Mouse (Mus musculus) spleen, adult 2 months (tissue): Measurements from ENCODE around the gene Tcf3. TPM values are rescaled to one million over a fixed set of nuclear protein-coding genes. Genes with fewer than 3 reads are reported as not detected.

ENCODE experiments used
- DNase-seq, 2 experiments: peaks; one replicate each; pipeline versions ENCODE4 v3.0.0 to v3.0.0-alpha.2; 2012 to 2021; ENCODE audit warnings: low spot score in 2 of 2, low read depth in 1 of 2
- H3K27ac ChIP-seq: fragments of 200-500 bp; 2 replicates; pipeline ENCODE4 v1.5.1; 2012; ENCODE audit warnings: low read length, inconsistent platforms; ENCODE audit not compliant: insufficient read depth
- H3K27me3 ChIP-seq: fragments of 200-500 bp; 2 replicates; pipeline ENCODE4 v1.6.1; 2012; ENCODE audit warnings: mild to moderate bottlenecking, moderate library complexity, low read length, inconsistent platforms; ENCODE audit not compliant: control insufficient read depth, insufficient read depth
- H3K36me3 ChIP-seq: fragments of 200-500 bp; 2 replicates; pipeline ENCODE4 v1.6.1; 2012; ENCODE audit warnings: mild to moderate bottlenecking, low read length, inconsistent platforms; ENCODE audit not compliant: control insufficient read depth, insufficient read depth
- H3K4me1 ChIP-seq: fragments of 200-500 bp; 2 replicates; pipeline ENCODE4 v1.6.1; 2011; ENCODE audit warnings: inconsistent platforms; ENCODE audit not compliant: control insufficient read depth, insufficient read depth, insufficient read length
- H3K4me3 ChIP-seq: fragments of 200-500 bp; 2 replicates; pipeline ENCODE4 v1.5.1; 2011; ENCODE audit warnings: mild to moderate bottlenecking, inconsistent platforms; ENCODE audit not compliant: insufficient read depth, insufficient read length; ENCODE audit errors: extremely low read depth
- CTCF ChIP-seq: fragments of 200-500 bp; IDR thresholded peaks from 2 replicates; pipeline ENCODE4 v1.5.1; 2011; ENCODE audit warnings: mild to moderate bottlenecking, inconsistent platforms; ENCODE audit not compliant: insufficient read depth, insufficient read length, insufficient replicate concordance; ENCODE audit errors: extremely low read depth
- POLR2A ChIP-seq: fragments of 200-500 bp; IDR thresholded peaks from 2 replicates; pipeline ENCODE4 v1.6.1; 2011; ENCODE audit warnings: low read depth, low read length, inconsistent platforms
- WGBS: fragments of 180-500 bp; shearing (Covaris S2); methylation state at CpG from one replicate; pipeline ENCODE4 v1.1.7; 2018; 5-methylcytosine and 5-hydroxymethylcytosine counted together
- polyA plus RNA-seq: library from polyadenylated mRNA; depleted of rRNA; stranded (reverse); fragments of >200 nt; gene quantifications from 2 replicates; pipeline ENCODE4 v1.2.3, GENCODE M21; 2012

Tcf3 gene
- polyA plus RNA-seq, 1 experiment: 173 TPM

DNA sequence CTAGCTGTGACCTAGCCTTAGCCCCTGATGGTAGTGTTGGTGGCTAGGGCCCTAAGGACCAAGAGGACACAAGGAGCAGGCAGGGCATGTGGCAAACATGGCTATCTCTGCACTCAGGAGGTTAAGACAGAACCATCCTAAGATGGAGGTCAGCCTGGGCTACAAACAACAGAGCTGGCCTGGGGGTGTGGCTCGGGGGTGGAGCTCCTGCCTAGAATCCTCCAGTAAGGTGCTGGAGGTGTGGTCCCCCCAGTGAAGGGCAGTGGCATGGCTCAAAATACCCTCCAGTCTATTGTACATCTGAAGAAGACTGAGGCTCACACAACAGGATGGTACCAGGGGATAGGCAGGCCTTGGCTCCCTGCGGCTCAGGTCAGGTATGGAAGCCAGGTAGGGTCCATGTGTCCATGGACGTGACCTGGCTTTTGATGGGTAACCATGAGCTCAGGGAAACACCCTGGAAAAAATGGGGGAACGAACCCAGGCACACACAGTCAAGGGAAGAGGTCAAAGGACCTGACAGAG is 49.3 kb downstream of the Tcf3 start:
- Histone ChIP-seq H3K27me3 (peaks cover 8% of the 10 kb centered on the region), H3K4me3 (no peak overlapping the region), H3K27ac (no peak overlapping the region), H3K4me1 (peaks cover 26% of the 10 kb centered on the region), H3K36me3 (peaks cover 13% of the 10 kb centered on the region)
- TF ChIP-seq POLR2A: no peak
- TF ChIP-seq CTCF: no peak
- WGBS: 90% methylated on average over 4 of the region's 4 CpGs
- no peak for DNase-seq

GRCm38 (mm10) chr10:80383431-80383830 is 50.0 kb downstream of the Tcf3 start:
- peaks cover 8% of the 10 kb centered on the region for H3K27me3 ChIP-seq
- H3K36me3 ChIP-seq: peaks cover 13% of the 10 kb centered on the region
- 84% methylated on average over 4 of the region's 4 CpGs for WGBS
- DNase-seq: no peak
- TF ChIP-seq POLR2A: no peak
- TF ChIP-seq CTCF: no peak
- peaks cover 25% of the 10 kb centered on the region for H3K4me1 ChIP-seq
- no peak overlapping the region for H3K4me3 ChIP-seq
- H3K27ac ChIP-seq: no peak overlapping the region

DNA sequence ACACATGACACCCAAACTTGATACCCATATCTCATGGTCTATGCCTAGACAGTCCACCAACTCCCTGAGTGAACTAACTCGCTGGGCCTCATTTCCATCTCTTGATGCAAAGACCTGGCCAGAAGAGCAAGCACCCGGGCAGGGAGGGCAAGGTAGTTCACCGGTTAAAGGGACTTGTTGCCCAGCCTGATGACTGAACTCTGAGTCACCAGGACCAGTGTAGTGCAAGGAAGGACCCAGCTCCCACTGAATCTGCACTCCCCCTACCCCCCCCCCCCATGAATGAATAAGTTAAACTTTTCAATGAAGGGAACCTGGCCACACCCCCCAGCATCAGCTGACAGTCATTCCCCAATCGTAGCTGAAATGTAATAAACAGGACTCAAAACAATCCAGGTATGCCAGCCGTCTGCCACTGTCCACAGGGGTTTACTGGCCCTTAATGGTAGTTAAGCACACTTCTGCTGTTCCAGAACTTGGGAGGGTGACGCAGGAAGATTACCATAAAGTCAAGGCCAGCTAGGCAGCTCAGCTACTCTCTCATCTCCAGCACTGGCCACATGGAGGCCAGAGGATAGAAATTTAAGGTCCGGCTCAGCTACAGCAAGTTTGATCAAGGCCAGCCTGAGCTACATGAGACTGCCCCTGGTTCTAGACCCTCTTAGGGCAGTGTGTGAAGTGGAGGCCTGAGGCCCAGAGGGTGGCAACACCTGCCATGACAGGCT is 50.6 kb downstream of the Tcf3 start:
- 96% methylated on average over 7 of the region's 7 CpGs for WGBS
- Histone ChIP-seq H3K4me1 (peaks cover 19% of the 10 kb centered on the region), H3K4me3 (no peak overlapping the region), H3K27ac (no peak overlapping the region), H3K36me3 (peaks cover 13% of the 10 kb centered on the region), H3K27me3 (peaks cover 8% of the 10 kb centered on the region)
- TF ChIP-seq CTCF (no peak), POLR2A (no peak)
- no peak for DNase-seq

- WGBS: 54% methylated on average over 10 of the region's 10 CpGs
- TF ChIP-seq POLR2A (no peak), CTCF (peak; percentile 57; the same call in 1 of the 2 replicates)
- Histone ChIP-seq H3K36me3 (peaks cover 13% of the 10 kb centered on the region), H3K4me1 (no peaks in the 10 kb centered on the region), H3K27ac (no peak overlapping the region), H3K4me3 (no peak overlapping the region), H3K27me3 (no peaks in the 10 kb centered on the region)
- no peak for DNase-seq
These were observed 55.7 kb downstream of the Tcf3 start for GRCm38 (mm10) chr10:80377716-80378115.

- Histone ChIP-seq H3K4me1 (no peaks in the 10 kb centered on the region), H3K4me3 (no peak overlapping the region), H3K36me3 (peaks cover 1% of the 10 kb centered on the region), H3K27ac (no peak overlapping the region), H3K27me3 (no peaks in the 10 kb centered on the region)
- DNase-seq: peak; percentile 86 to 87
- TF ChIP-seq CTCF (peak; percentile 95), POLR2A (no peak)
- 2% methylated on average over 7 of the region's 7 CpGs for WGBS
These were observed 57.3 kb downstream of the Tcf3 start for GRCm38 (mm10) chr10:80376160-80376559.

- 49% methylated on average over 6 of the region's 6 CpGs for WGBS
- H3K4me1 ChIP-seq: no peaks in the 10 kb centered on the region
- no peak overlapping the region for H3K27ac ChIP-seq
- H3K36me3 ChIP-seq: no peaks in the 10 kb centered on the region
- TF ChIP-seq POLR2A: no peak
- TF ChIP-seq CTCF: no peak
- DNase-seq: peak in 1 of 2 experiments; percentile 75
- no peak overlapping the region for H3K4me3 ChIP-seq
- H3K27me3 ChIP-seq: no peaks in the 10 kb centered on the region
These were observed 59.4 kb downstream of the Tcf3 start for GRCm38 (mm10) chr10:80374063-80374462.

DNA sequence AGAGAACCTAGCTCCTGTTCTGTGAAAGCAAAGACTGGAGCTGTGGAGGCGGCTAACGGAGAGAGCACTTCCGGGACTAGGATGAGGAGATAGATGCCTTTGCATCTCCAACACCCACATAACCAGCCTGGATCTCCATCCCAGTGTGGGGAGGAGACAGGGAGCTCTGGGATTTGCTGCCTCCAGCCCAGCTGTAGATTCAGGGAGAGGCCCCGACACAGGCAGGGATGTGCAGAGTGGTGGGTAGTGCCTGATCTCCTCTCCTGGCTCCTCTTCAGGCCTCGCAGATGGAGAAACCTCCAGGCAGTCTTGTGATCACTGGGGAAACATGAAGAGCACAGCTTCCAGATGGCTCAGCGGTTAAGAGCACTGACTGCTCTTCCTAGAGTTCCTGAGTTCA is 60.7 kb downstream of the Tcf3 start:
- H3K27ac ChIP-seq: no peak overlapping the region
- H3K4me3 ChIP-seq: no peak overlapping the region
- no peaks in the 10 kb centered on the region for H3K4me1 ChIP-seq
- H3K36me3 ChIP-seq: no peaks in the 10 kb centered on the region
- H3K27me3 ChIP-seq: no peaks in the 10 kb centered on the region
- 91% methylated on average over 6 of the region's 6 CpGs for WGBS
- no peak for TF ChIP-seq POLR2A
- TF ChIP-seq CTCF: no peak
- no peak for DNase-seq
